Mouse (Mus musculus) hindbrain, embryonic 10.5 days (tissue): Measurements from ENCODE around the gene Tifa. TPM values are rescaled to one million over a fixed set of nuclear protein-coding genes. Genes with fewer than 3 reads are reported as not detected.

Experiments used
- DNase-seq: peaks from one replicate; pipeline ENCODE4 v3.0.0-alpha.2; 2017; ENCODE audit warnings: low spot score
- H3K27ac ChIP-seq: fragments of 300-500 bp; sonication (generic); 2 replicates; pipeline ENCODE4 v1.5.1; 2016; ENCODE audit warnings: mild to moderate bottlenecking, moderate library complexity
- H3K27me3 ChIP-seq: fragments of 300-500 bp; sonication (generic); 2 replicates; pipeline ENCODE4 v1.6.1; 2016; ENCODE audit warnings: mild to moderate bottlenecking; ENCODE audit not compliant: poor library complexity, insufficient read depth, severe bottlenecking
- H3K36me3 ChIP-seq: fragments of 300-500 bp; sonication (generic); 2 replicates; pipeline ENCODE4 v1.6.1; 2016; ENCODE audit warnings: mild to moderate bottlenecking, moderate library complexity
- H3K4me1 ChIP-seq: fragments of 300-500 bp; sonication (generic); replicated peaks from 2 replicates; pipeline ENCODE4 v1.6.1; 2016; ENCODE audit warnings: mild to moderate bottlenecking
- H3K4me3 ChIP-seq: fragments of 300-500 bp; sonication (generic); 2 replicates; pipeline ENCODE4 v1.5.1; 2016; ENCODE audit warnings: mild to moderate bottlenecking, moderate library complexity
- H3K9me3 ChIP-seq: fragments of 300-500 bp; sonication (generic); 2 replicates; pipeline ENCODE4 v1.6.1; 2016; ENCODE audit warnings: mild to moderate bottlenecking, moderate library complexity
- WGBS: fragments of 180-500 bp; shearing (Covaris S2); methylation state at CpG from one replicate; pipeline ENCODE4 v1.1.7; 2016; 5-methylcytosine and 5-hydroxymethylcytosine counted together
- polyA plus RNA-seq: library from polyadenylated mRNA; unstranded; fragments of >200 nt; fragmentation: Nextera tagmentation; extraction: Ambion mirVana; gene quantifications from 2 replicates; pipeline ENCODE4 v1.2.1, GENCODE M21; 2016

Gene Tifa
- polyA plus RNA-seq, 1 experiment from 2014 or later, result 2.0 TPM

- no peaks in the 10 kb centered on the region for H3K36me3 ChIP-seq
- WGBS, result 44% methylated on average over 2 of the region's 2 CpGs
- DNase-seq, result no peak
- H3K27me3 ChIP-seq, result no peaks in the 10 kb centered on the region
- H3K4me1 ChIP-seq, result peaks cover 24% of the 10 kb centered on the region
- H3K4me3 ChIP-seq, result no peak overlapping the region
- no peak overlapping the region for H3K27ac ChIP-seq
- H3K9me3 ChIP-seq, result no peaks in the 10 kb centered on the region
Observed at GRCm38 (mm10) chr3:127864242-127864641, 74.6 kb downstream of the Tifa start.

DNA sequence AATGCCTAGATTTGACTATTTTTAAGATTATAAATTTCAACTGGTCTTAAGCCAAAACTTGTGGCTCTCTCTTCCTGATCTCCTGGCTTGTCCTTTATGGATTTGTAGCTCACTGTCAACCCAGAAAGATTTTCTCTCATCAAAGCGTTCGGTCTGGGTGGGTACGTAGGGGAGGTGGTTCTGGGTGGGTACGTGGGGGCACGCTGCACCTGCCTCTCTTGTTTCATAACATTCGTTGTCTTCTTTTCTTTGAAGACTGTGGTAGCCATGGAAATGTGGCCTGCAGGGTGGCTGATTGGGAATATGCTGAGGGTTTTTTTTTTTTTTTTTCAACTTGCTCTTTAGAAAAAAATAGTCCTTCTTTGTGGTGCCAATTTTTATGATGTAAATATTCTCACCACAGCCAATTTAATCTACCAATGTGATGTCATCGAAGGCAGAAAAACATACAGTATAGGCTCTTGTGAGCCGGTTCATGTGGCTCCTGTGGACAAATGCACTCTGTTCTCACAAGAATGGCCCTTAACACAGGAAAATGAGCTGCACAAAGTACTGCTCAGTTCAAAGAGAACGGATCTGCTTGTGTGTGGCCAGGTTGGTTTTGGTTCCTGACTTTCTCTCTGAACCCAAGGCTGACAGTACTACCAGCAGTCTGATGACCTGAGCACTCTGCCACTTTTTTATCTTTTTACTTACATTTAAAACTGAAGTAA, 78.6 kb downstream of the Tifa start:
- H3K4me3 ChIP-seq, result no peak overlapping the region
- H3K9me3 ChIP-seq, result no peaks in the 10 kb centered on the region
- no peak for DNase-seq
- WGBS, result 65% methylated on average over 9 of the region's 9 CpGs
- peaks cover 25% of the 10 kb centered on the region for H3K4me1 ChIP-seq
- no peaks in the 10 kb centered on the region for H3K27me3 ChIP-seq
- no peaks in the 10 kb centered on the region for H3K36me3 ChIP-seq
- H3K27ac ChIP-seq, result peak overlapping the region; percentile 47; the same call in 1 of the 2 replicates

- Histone ChIP-seq H3K9me3 (no peaks in the 10 kb centered on the region), H3K27ac (no peak overlapping the region), H3K36me3 (no peaks in the 10 kb centered on the region), H3K4me1 (peaks cover 24% of the 10 kb centered on the region), H3K4me3 (no peak overlapping the region), H3K27me3 (no peaks in the 10 kb centered on the region)
- 71% methylated on average over 5 of the region's 5 CpGs for WGBS
- DNase-seq, result no peak
Observed at GRCm38 (mm10) chr3:127868880-127869279, 79.3 kb downstream of the Tifa start.

DNA sequence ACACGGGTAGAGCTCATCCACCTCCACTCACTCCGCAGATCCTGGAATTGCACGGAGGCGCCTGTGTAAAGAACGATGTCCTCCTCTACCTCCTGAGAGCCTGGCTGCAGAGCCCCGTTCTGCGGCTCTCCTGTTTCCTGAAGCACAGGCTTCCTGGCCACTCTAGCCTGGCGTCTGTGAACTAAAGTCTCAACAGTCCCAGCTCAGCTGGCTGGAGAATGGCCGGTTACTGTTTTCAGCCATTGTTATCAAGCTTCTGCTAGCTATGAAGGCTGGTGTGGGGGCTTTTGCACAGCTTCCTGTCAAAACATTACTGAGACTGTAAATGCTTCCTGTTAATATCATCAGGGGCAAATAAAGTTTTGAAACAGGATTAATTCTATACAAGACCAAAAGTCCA, 82.0 kb downstream of the Tifa start:
- no peaks in the 10 kb centered on the region for H3K27me3 ChIP-seq
- no peak overlapping the region for H3K27ac ChIP-seq
- 87% methylated on average over 9 of the region's 9 CpGs for WGBS
- H3K4me3 ChIP-seq, result no peak overlapping the region
- no peaks in the 10 kb centered on the region for H3K9me3 ChIP-seq
- DNase-seq, result no peak
- H3K4me1 ChIP-seq, result peaks cover 18% of the 10 kb centered on the region
- H3K36me3 ChIP-seq, result no peaks in the 10 kb centered on the region

- no peaks in the 10 kb centered on the region for H3K27me3 ChIP-seq
- no peaks in the 10 kb centered on the region for H3K36me3 ChIP-seq
- H3K4me1 ChIP-seq, result no peaks in the 10 kb centered on the region; the same call in 1 of the 2 replicates
- H3K9me3 ChIP-seq, result no peaks in the 10 kb centered on the region
- WGBS, result 54% methylated on average over 4 of the region's 4 CpGs
- H3K4me3 ChIP-seq, result no peak overlapping the region
- peak overlapping the region; percentile 70; the same call in 1 of the 2 replicates for H3K27ac ChIP-seq
- peak; percentile 49 for DNase-seq
Observed at GRCm38 (mm10) chr3:127874254-127874883, 84.8 kb downstream of the Tifa start.

- Histone ChIP-seq H3K36me3 (no peaks in the 10 kb centered on the region), H3K4me1 (no peaks in the 10 kb centered on the region; the same call in 1 of the 2 replicates), H3K27ac (peak overlapping the region; percentile 53; the same call in 1 of the 2 replicates), H3K4me3 (no peak overlapping the region), H3K27me3 (no peaks in the 10 kb centered on the region), H3K9me3 (no peaks in the 10 kb centered on the region)
- DNase-seq, result no peak
- WGBS, result 81% methylated on average over 7 of the region's 7 CpGs
Observed at GRCm38 (mm10) chr3:127875059-127875458, 85.5 kb downstream of the Tifa start.

- H3K27ac ChIP-seq, result no peak overlapping the region
- no peak overlapping the region for H3K4me3 ChIP-seq
- H3K4me1 ChIP-seq, result no peaks in the 10 kb centered on the region; the same call in 1 of the 2 replicates
- 93% methylated on average over 2 of the region's 2 CpGs for WGBS
- no peaks in the 10 kb centered on the region for H3K27me3 ChIP-seq
- DNase-seq, result no peak
- no peaks in the 10 kb centered on the region for H3K9me3 ChIP-seq
- H3K36me3 ChIP-seq, result no peaks in the 10 kb centered on the region
Observed at GRCm38 (mm10) chr3:127875509-127875908, 85.9 kb downstream of the Tifa start.

- WGBS, result 86% methylated on average over 3 of the region's 3 CpGs
- Histone ChIP-seq H3K27me3 (no peaks in the 10 kb centered on the region), H3K4me1 (no peaks in the 10 kb centered on the region)
Observed at GRCm38 (mm10) chr3:127879968-127880367, 90.4 kb downstream of the Tifa start.

GRCm38 (mm10) chr3:127881684-127882083, 92.1 kb downstream of the Tifa start:
- no peak overlapping the region for H3K4me3 ChIP-seq

More at GRCm38 (mm10) chr3:127879968-127880367, 90.4 kb downstream of the Tifa start:
- H3K9me3 ChIP-seq, result no peaks in the 10 kb centered on the region
- no peak overlapping the region for H3K27ac ChIP-seq
- no peak for DNase-seq
- no peaks in the 10 kb centered on the region for H3K36me3 ChIP-seq
- H3K4me3 ChIP-seq, result no peak overlapping the region

More at GRCm38 (mm10) chr3:127881684-127882083, 92.1 kb downstream of the Tifa start:
- Histone ChIP-seq H3K36me3 (no peaks in the 10 kb centered on the region), H3K4me1 (no peaks in the 10 kb centered on the region), H3K27ac (no peak overlapping the region), H3K9me3 (no peaks in the 10 kb centered on the region), H3K27me3 (no peaks in the 10 kb centered on the region)
- WGBS, result 73% methylated on average over 2 of the region's 2 CpGs
- no peak for DNase-seq

Other genes with a start within 250 kb of the Tifa start
- gene Larp7, start 236.5 kb upstream of the Tifa start, polyA plus RNA-seq, result 50.7 and 74.1 TPM in 2 replicates
- gene Zgrf1, start 236.3 kb upstream of the Tifa start, polyA plus RNA-seq, result 16.6 and 19.4 TPM in 2 replicates
- gene Neurog2, start 156.7 kb upstream of the Tifa start, polyA plus RNA-seq, result 19.9 and 50.0 TPM in 2 replicates
- gene Alpk1, start 9.3 kb upstream of the Tifa start, polyA plus RNA-seq, result 1.1 and 1.4 TPM in 2 replicates
- gene Ap1ar, start 47.7 kb downstream of the Tifa start, polyA plus RNA-seq, result 56.0 and 60.8 TPM in 2 replicates
- 4.6 and 7.1 TPM in 2 replicates for gene Fam241a, start 106.5 kb downstream of the Tifa start, polyA plus RNA-seq